Mouse (Mus musculus): Measurements from ENCODE around the gene Grk6. TPM values are rescaled to one million over a fixed set of nuclear protein-coding genes. Genes with fewer than 3 reads are reported as not detected.

Gene Grk6
- total RNA-seq, 2 experiments from 2014 or later, result 70.6 to 73.0 TPM

GRCm38 (mm10) chr13:55476256-55476655 is 31.4 kb downstream of the Grk6 start:
- intact Hi-C loops (cut with DNase I), result loop anchor here (2.0 kb wide), 1 partner anchor 41 kb away; no protein-coding TSS in a partner anchor

GRCm38 (mm10) chr13:55477492-55477891 is 32.6 kb downstream of the Grk6 start:
- intact Hi-C loops (cut with DNase I), result loop anchor here (2.0 kb wide), 1 partner anchor 39 kb away; no protein-coding TSS in a partner anchor
- no peak for DNase-seq (ENCODE audit: extremely low spot score in 1 of 2, low spot score in 2 of 2)

More at GRCm38 (mm10) chr13:55476256-55476655, 31.4 kb downstream of the Grk6 start:
- no peak for DNase-seq (ENCODE audit: extremely low spot score in 1 of 2, low spot score in 2 of 2)

- intact Hi-C loops (cut with DNase I), result no loop called here
- peak in 1 of 2 experiments; percentile 63 for DNase-seq (ENCODE audit: extremely low spot score in 1 of 2, low spot score in 2 of 2)
These were observed 33.2 kb downstream of the Grk6 start for GRCm38 (mm10) chr13:55478036-55478435.

DNA sequence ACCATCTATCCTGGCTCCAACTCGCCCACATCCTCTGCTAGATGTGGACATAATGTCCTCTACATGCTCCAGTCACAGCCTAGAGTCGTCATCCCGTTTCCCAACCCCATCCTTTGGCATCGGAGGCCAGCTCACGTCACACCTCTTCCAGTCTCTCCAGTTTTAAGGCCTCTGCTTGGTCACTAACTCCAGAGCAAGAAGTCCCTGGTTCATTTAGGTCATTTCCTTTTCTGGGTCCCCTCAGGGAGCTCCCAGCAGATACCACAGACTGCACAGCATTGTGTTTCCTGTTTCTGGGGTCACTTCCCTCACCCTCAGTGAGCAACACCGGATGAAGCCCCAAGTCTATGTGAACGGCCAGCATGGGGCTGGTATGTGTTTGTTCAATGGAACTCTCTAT is 34.1 kb downstream of the Grk6 start:
- intact Hi-C loops (cut with DNase I), result no loop called here
- no peak for DNase-seq (ENCODE audit: extremely low spot score in 1 of 2, low spot score in 2 of 2)

DNA sequence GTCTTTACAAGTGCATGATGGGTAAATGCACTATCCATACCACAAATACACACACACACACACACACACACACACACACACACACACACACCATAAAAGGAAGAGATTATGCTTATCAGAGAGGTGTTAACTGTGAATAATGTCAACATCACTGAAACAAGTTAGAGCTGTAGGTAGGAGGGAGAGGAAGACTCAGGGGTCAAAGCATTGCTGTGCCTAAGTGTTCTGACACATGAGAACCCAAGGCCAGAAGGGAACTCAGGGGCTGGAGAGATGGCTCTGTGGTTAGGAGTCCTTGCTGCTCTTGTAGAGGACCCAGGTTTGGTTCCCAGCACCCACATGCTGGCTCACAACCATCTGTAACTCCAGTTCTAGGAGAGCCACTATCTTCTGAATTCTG is 35.1 kb downstream of the Grk6 start:
- intact Hi-C loops (cut with DNase I), result no loop called here

DNA sequence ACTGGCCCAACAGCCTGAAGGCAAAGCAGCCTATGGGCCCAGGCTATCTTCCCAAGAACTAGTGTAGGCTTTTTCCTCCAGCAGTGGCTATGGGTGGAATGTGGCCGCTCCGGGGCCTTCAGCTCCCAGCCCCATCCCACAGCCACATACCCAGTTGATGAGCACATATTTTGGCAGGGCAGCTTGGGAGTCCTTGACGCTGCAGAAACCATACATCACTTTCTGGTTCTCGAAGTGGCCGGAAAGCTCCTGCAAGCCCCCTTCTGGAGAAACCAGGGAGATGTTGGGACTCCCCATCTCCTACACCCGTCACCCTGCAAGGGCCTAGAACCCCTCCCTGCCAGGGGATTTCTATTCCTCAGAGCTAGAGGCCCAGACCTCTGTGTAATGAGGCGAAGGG is 37.7 kb downstream of the Grk6 start:
- no peak for DNase-seq (ENCODE audit: extremely low spot score in 1 of 2, low spot score in 2 of 2)
- intact Hi-C loops (cut with DNase I), result no loop called here

More for the DNA sequence above, 35.1 kb downstream of the Grk6 start:
- no peak for DNase-seq (ENCODE audit: extremely low spot score in 1 of 2, low spot score in 2 of 2)

GRCm38 (mm10) chr13:55483071-55483470 is 38.2 kb downstream of the Grk6 start:
- intact Hi-C loops (cut with DNase I), result no loop called here
- DNase-seq (ENCODE audit: extremely low spot score in 1 of 2, low spot score in 2 of 2), result no peak

DNA sequence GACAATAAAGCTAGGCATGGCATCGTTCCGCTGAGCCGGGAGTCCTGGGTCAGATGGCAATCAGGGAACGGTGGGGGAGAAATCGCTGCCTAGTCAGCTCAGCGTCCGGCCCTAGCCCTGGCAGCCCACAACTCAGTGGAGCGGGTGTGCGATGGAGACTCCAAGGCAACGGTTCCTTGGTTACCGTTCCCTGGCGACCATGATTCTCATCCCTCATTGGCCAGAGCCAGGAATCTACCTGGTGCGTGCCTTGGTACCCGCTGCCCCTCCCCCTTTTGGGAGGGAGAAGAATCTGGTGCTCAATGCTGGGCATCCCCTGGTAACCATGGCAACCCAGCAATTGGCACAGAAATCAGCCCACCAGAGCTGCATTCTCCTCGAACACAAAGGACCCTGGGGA is 38.7 kb downstream of the Grk6 start:
- intact Hi-C loops (cut with DNase I), result no loop called here

DNA sequence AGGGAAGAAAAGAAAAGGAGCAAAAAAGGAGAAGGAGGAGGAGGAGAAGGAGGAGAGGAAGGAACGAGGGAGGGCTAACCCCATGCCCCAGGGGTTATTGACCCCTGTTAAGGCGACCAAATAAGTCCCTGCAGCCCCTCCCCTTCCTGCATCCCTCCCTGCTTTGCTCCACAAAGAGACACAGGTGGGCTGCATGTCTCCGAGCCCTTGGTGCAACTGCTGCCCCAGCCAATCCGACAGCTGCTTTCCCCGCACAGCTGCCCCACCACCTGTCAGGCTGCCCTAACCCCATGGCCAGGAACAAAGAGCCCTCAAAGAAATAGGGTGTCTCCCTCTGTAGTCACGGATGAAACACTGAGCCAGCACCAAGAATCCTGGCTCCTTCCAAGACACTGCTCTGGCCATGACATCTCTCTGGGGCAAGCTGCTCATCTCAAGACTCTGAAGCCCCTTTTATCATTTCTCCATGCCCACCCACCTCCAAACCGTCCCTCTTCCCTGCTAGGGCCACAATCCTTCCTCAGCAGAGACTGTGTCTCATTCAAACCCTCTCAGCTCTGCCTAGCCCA is 39.7 kb downstream of the Grk6 start:
- no peak for DNase-seq (ENCODE audit: extremely low spot score in 1 of 2, low spot score in 2 of 2)
- intact Hi-C loops (cut with DNase I), result no loop called here

More for the DNA sequence above, 38.7 kb downstream of the Grk6 start:
- peak; percentile 91 to 96 for DNase-seq (ENCODE audit: extremely low spot score in 1 of 2, low spot score in 2 of 2)

GRCm38 (mm10) chr13:55486029-55486794 is 41.3 kb downstream of the Grk6 start:
- intact Hi-C loops (cut with DNase I), result no loop called here
- peak in 1 of 2 experiments; percentile 75 for DNase-seq (ENCODE audit: extremely low spot score in 1 of 2, low spot score in 2 of 2)

- DNase-seq (ENCODE audit: extremely low spot score in 1 of 2, low spot score in 2 of 2), result peak in 1 of 2 experiments; percentile 72
- intact Hi-C loops (cut with DNase I), result no loop called here
These were observed 42.2 kb downstream of the Grk6 start for GRCm38 (mm10) chr13:55486916-55487577.

DNA sequence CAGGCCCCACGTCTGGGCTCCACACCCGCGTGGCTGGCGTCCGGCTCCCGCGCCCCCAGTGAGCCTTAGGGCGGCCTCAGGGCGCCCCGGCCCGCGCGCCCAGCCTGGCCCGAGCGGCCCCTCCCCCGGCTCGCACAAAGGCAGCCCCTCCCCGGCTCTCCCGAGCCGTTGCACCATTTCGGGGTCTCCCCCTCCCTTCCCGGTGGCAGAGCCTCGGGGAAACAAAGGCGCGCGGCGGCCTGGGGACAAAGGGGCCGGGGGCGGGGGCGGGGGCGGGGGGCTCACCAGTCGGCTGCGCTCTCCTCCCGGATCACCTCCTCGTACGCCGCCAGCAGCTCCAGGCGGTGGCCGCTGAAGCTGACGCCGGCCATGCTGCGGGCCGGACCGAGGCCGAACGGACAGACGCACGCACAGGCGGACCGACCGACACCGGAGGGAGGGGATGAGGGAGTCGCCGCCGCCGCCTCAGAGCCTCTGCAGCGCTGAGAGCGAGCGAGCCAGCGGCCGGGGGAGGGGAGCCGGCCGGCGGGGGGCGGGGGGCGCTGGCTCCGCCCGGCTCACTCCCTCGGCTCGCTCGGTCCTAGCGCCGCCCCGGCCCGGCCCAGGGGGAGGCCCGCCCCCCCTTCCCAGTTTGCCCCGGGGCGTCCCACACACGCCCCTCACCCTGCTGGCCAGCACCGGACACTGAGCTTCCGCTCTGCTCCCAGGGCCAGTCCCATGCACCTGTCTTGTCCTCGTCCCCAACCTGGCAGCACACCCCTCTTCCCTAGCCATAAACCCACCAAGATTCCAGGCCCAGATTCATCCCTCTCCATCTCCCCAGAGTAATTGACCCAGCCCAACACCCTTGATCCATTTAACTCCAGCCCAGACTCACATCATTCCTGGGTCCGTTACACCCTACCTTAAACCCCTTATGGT is 43.0 kb downstream of the Grk6 start, which contains the start of gene Dbn1:
Dbn1 (minus strand) TSS at position 534 of the 921 bp plus-strand sequence.
- intact Hi-C loops (cut with DNase I), result no loop called here

DNA sequence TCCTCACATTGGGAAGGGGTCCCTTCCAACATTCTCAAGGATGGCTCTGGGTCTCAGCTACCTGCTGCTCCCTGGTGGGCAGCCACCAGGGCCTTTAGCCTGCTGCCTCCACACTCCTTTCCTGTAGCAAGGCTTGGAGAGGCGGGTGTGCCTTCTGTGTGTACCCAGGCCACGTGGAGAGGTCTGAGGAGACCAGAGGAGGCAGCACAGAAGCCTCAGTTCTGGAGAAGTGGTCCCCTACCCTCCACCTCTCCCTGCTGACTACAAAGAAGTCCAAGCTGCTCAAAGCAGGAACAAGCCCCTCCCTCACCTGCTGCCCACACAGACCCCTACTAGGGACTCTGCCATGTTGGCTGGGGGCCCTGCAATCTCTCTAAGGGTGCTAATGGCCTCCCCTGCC is 49.4 kb downstream of the Grk6 start:
- no peak for DNase-seq (ENCODE audit: extremely low spot score in 1 of 2, low spot score in 2 of 2)

More for the DNA sequence above, 43.0 kb downstream of the Grk6 start, which contains the start of gene Dbn1:
- peak in 1 of 2 experiments; percentile 81 for DNase-seq (ENCODE audit: extremely low spot score in 1 of 2, low spot score in 2 of 2)

DNA sequence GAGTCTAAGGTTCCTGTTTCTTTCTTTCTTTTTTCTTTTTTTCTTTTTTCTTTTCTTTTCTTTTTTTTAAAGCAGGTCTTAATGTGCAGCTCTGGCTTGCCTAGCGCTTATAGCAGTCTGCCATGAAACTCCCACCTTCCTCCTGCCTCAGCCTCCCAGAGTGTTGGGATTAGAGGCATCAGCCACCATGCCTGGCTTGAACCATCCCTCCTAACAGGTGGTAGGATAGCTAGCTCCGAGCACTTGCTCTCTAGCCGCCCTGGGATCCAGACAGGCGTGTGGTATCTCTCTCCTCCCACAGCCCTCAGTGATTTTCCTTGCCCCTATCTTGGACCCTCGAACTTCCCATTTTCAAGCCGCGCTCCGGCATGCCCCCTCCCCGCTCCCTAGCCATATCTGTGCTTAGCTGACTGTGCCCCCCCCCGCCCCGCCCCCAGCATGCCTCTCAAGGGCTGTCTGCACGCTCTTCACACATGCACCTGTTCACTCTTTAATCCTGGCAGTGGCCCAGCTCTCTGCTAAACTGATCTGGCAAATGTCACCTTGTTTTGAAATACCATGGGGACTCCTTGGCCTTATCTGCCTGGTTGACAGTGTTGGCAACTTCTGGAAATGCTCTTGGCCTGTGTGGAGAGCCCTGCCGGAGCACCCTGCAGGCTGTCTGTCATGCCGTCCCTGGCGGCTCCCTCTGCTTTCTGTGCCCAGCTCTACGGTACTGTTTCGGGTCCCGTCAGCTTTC is 50.2 kb downstream of the Grk6 start:
- no peak for DNase-seq (ENCODE audit: extremely low spot score in 1 of 2, low spot score in 2 of 2)
- intact Hi-C loops (cut with DNase I), result no loop called here

More for the DNA sequence above, 49.4 kb downstream of the Grk6 start:
- intact Hi-C loops (cut with DNase I), result no loop called here

DNA sequence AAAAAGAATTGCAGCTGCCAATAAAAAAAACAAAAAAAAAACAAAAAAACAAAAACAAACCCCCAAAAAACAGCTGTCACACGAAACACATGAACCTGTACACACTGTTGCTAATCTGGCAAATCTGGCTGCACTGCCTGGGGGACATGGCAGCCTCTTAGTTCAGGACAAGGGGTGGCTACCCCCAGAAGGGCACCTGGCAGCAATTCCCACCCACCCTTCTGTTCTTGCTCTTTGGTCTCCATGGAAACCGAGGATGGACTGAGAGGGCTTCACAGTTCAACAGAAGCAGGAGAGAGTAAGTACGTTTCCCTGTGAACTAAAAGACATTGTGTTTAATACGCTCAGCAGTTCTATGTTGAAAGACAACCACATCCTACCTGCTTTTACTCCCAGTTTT is 50.8 kb downstream of the Grk6 start:
- intact Hi-C loops (cut with DNase I), result no loop called here
- DNase-seq (ENCODE audit: extremely low spot score in 1 of 2, low spot score in 2 of 2), result no peak

DNA sequence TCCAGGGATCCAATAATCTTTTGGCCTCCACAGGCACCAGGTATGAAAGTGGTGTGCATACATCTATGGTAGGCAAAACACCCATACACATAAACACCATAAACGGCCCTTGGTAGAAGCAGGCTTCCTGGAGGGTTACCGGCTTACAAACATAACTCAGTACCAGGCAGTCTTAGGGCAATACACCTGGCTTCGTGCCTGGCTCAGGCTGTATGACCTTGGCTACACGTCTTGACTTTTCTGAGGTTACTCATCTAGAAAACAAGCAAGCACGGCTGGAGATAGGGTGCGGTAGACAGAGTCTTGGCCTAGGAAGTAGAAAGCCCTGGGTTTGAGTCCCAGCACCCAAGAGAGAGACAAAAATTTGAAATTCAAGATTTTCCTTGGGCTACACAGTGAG is 51.8 kb downstream of the Grk6 start:
- no peak for DNase-seq (ENCODE audit: extremely low spot score in 1 of 2, low spot score in 2 of 2)
- intact Hi-C loops (cut with DNase I), result no loop called here

DNA sequence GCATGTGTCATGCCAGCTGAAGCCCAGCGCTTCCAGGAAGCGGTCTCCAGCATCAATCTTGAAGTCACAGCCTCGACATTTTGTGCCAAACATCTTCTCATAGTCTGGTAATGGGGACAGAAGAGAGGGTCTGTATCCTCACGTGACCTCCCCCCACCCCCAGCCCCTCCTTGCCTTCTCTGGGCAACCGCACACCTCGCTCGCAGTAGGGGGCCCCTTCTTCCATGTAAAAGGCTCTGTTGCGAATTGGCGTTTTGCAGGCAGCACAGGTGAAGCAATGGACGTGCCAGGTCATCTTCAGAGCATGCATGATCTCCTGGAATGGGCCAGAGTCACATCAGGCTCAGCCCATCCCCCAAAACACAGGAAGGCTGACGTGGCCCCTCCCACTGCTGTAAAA is 54.0 kb downstream of the Grk6 start:
- intact Hi-C loops (cut with DNase I), result no loop called here
- no peak for DNase-seq (ENCODE audit: extremely low spot score in 1 of 2, low spot score in 2 of 2)

DNA sequence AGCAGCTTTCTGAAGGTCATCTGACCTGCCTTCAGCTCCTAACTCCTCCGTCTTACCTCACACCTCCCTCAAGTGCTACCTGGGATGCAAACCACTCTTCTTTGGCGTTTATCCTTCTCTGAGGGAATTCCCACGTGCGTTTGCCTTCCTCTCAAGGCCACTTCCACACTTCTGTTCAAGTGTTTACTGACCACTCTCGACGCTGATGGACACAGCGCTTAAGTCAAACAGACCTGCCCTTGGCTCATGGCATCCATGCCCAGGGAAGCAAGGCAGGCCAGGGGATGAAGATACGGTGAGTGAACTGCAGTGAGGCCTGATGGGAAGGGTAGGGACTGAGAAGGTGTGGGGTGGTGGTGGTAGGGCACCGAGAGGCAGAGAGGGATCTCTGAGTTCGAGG is 55.7 kb downstream of the Grk6 start:
- DNase-seq (ENCODE audit: extremely low spot score in 1 of 2, low spot score in 2 of 2), result no peak
- intact Hi-C loops (cut with DNase I), result no loop called here

Data from left cerebral cortex, postnatal 10 days (tissue).